12 mouse cellular contexts compared by ENCODE assay signal in genomic region chr13:111803506-111803905, GRCm38 (mm10). TPM values are rescaled to one million over a fixed set of nuclear protein-coding genes. Genes with fewer than 3 reads are reported as not detected.
DNase-seq lines count a peak whose midpoint lies in the region; ATAC-seq lines count a peak whose summit lies in the region.
"Had no signal": no experiment of that assay in that cellular context is flagged by ENCODE, and none has a peak within 500 bp of the region (broad histone marks: within the 10 kb centered on the region; RNA-seq: fewer than 3 reads in every experiment).

No protein-coding gene starts in this region.

- H3K9ac ChIP-seq in embryonic facial prominence, embryonic 13.5 days, result 0 out of 2 replicates have a peak overlapping the region, but pooled peaks have one; percentile 21
- H3K9ac ChIP-seq in limb, embryonic 15.5 days, result no peak overlapping the region
- no peak overlapping the region for H3K9ac ChIP-seq in embryonic facial prominence, embryonic 15.5 days

- H3K27me3 ChIP-seq in embryonic facial prominence, embryonic 13.5 days, result no peaks in the 10 kb centered on the region
- no peaks in the 10 kb centered on the region for H3K27me3 ChIP-seq in embryonic facial prominence, embryonic 10.5 days (replicated peaks; ENCODE audit: low read depth, poor library complexity, severe bottlenecking)
- no peaks in the 10 kb centered on the region for H3K27me3 ChIP-seq in limb, embryonic 15.5 days
- H3K27me3 ChIP-seq in limb, embryonic 10.5 days (ENCODE audit: low read depth, poor library complexity, severe bottlenecking), result no peaks in the 10 kb centered on the region
- H3K27me3 ChIP-seq in embryonic facial prominence, embryonic 15.5 days, result no peaks in the 10 kb centered on the region

- no peak overlapping the region for H3K4me3 ChIP-seq in embryonic facial prominence, embryonic 13.5 days
- no peak overlapping the region for H3K4me3 ChIP-seq in embryonic facial prominence, embryonic 10.5 days
- H3K4me3 ChIP-seq in limb, embryonic 15.5 days, result no peak overlapping the region
- no peak overlapping the region for H3K4me3 ChIP-seq in limb, embryonic 10.5 days
- no peak overlapping the region for H3K4me3 ChIP-seq in embryonic facial prominence, embryonic 15.5 days (replicated peaks)
- no peak overlapping the region for H3K4me3 ChIP-seq in macrophage (ENCODE audit: inconsistent target)
- H3K4me3 ChIP-seq: erythroblast, embryonic 14.5 days; myocyte had no signal

- no peak for DNase-seq in embryonic facial prominence, embryonic 10.5 days (ENCODE audit: low spot score)
- DNase-seq in limb, embryonic 10.5 days (ENCODE audit: low spot score), result no peak
- DNase-seq in c-Kit-positive CD71-positive TER-119-positive erythroid progenitor cells, embryonic 14.5 days (ENCODE audit: low spot score), result no peak
- DNase-seq in testis, postnatal 14 days (ENCODE audit: low spot score), result no peak
- DNase-seq: left cerebral cortex, postnatal 4 days; thymus, adult 2 months had no signal

- peaks cover 71% of the 10 kb centered on the region for H3K4me1 ChIP-seq in embryonic facial prominence, embryonic 13.5 days
- H3K4me1 ChIP-seq in embryonic facial prominence, embryonic 10.5 days, result peaks cover 79% of the 10 kb centered on the region
- H3K4me1 ChIP-seq in limb, embryonic 15.5 days, result peaks cover 55% of the 10 kb centered on the region
- H3K4me1 ChIP-seq in limb, embryonic 10.5 days, result peaks cover 80% of the 10 kb centered on the region
- peaks cover 59% of the 10 kb centered on the region for H3K4me1 ChIP-seq in embryonic facial prominence, embryonic 15.5 days

- no peak for ATAC-seq in embryonic facial prominence, embryonic 13.5 days (ENCODE audit: insufficient number of reproducible peaks, insufficient read depth, low FRiP score, low TSS enrichment, low read depth)
- ATAC-seq in limb, embryonic 15.5 days (ENCODE audit: insufficient number of reproducible peaks, low FRiP score, low TSS enrichment, low read depth), result no peak
- no peak for ATAC-seq in embryonic facial prominence, embryonic 15.5 days (ENCODE audit: insufficient number of reproducible peaks, low FRiP score, low TSS enrichment, low read depth)

- peak overlapping the region; percentile 36 for H3K4me2 ChIP-seq in embryonic facial prominence, embryonic 13.5 days
- no peak overlapping the region for H3K4me2 ChIP-seq in limb, embryonic 15.5 days
- H3K4me2 ChIP-seq in embryonic facial prominence, embryonic 15.5 days (replicated peaks), result peak overlapping the region; percentile 30; the same call in 1 of the 2 replicates

- H3K79me2 ChIP-seq in macrophage (ENCODE audit: inconsistent target), result peaks cover 93% of the 10 kb centered on the region

- H3K36me3 ChIP-seq in embryonic facial prominence, embryonic 13.5 days, result no peaks in the 10 kb centered on the region
- no peaks in the 10 kb centered on the region for H3K36me3 ChIP-seq in embryonic facial prominence, embryonic 10.5 days (replicated peaks)
- H3K36me3 ChIP-seq in limb, embryonic 15.5 days, result no peaks in the 10 kb centered on the region
- no peaks in the 10 kb centered on the region for H3K36me3 ChIP-seq in limb, embryonic 10.5 days
- H3K36me3 ChIP-seq in embryonic facial prominence, embryonic 15.5 days, result no peaks in the 10 kb centered on the region
- H3K36me3 ChIP-seq in macrophage (ENCODE audit: inconsistent target), result no peaks in the 10 kb centered on the region

- WGBS in embryonic facial prominence, embryonic 13.5 days, result 28% methylated on average over 6 of the region's 6 CpGs
- 58% methylated on average over 6 of the region's 6 CpGs for WGBS in embryonic facial prominence, embryonic 10.5 days
- 61% methylated on average over 6 of the region's 6 CpGs for WGBS in limb, embryonic 15.5 days
- 59% methylated on average over 6 of the region's 6 CpGs for WGBS in limb, embryonic 10.5 days
- 37% methylated on average over 6 of the region's 6 CpGs for WGBS in embryonic facial prominence, embryonic 15.5 days
- whole genome bisulfite sequencing in macrophage (ENCODE audit: missing documents), result 90% methylated on average over 6 of the region's 6 CpGs

- H3K9me3 ChIP-seq in embryonic facial prominence, embryonic 13.5 days, result no peaks in the 10 kb centered on the region
- H3K9me3 ChIP-seq in embryonic facial prominence, embryonic 10.5 days, result no peaks in the 10 kb centered on the region
- no peaks in the 10 kb centered on the region for H3K9me3 ChIP-seq in limb, embryonic 15.5 days
- H3K9me3 ChIP-seq in limb, embryonic 10.5 days (replicated peaks), result no peaks in the 10 kb centered on the region
- H3K9me3 ChIP-seq in embryonic facial prominence, embryonic 15.5 days (replicated peaks), result no peaks in the 10 kb centered on the region

- H3K27ac ChIP-seq in embryonic facial prominence, embryonic 13.5 days, result peak overlapping the region; percentile 48; the same call in 1 of the 2 replicates
- H3K27ac ChIP-seq in embryonic facial prominence, embryonic 10.5 days (replicated peaks), result no peak overlapping the region
- H3K27ac ChIP-seq in limb, embryonic 15.5 days, result peak overlapping the region; percentile 40; the same call in 1 of the 2 replicates
- no peak overlapping the region for H3K27ac ChIP-seq in limb, embryonic 10.5 days
- H3K27ac ChIP-seq in embryonic facial prominence, embryonic 15.5 days (replicated peaks), result 0 out of 2 replicates have a peak overlapping the region, but pooled peaks have one; percentile 30
- H3K27ac ChIP-seq in macrophage, result peak overlapping the region; percentile 90

RNA-seq across cellular contexts. Expression of gene Map3k1, which starts 5.3 kb away (rescaled TPM):
- 16.1 and 20.5 TPM in 2 replicates for polyA plus RNA-seq in embryonic facial prominence, embryonic 13.5 days (2015; fragmentation: Nextera tagmentation; extraction: Ambion mirVana)
- polyA plus RNA-seq in embryonic facial prominence, embryonic 10.5 days (2016; fragmentation: Nextera tagmentation; extraction: Ambion mirVana), result 15.7 and 16.1 TPM in 2 replicates
- 13.1 and 14.5 TPM in 2 replicates for polyA plus RNA-seq in limb, embryonic 15.5 days (2015; fragmentation: Nextera tagmentation; extraction: Ambion mirVana)
- polyA plus RNA-seq in limb, embryonic 10.5 days (2016; fragmentation: Nextera tagmentation; extraction: Ambion mirVana), result 14.9 and 15.6 TPM in 2 replicates
- polyA plus RNA-seq in embryonic facial prominence, embryonic 15.5 days (2015; fragmentation: Nextera tagmentation; extraction: Ambion mirVana), result 16.3 and 18.0 TPM in 2 replicates
- total RNA-seq in macrophage (2018; cell fraction: chromatin; rRNA removed), result 100 to 1,000 TPM in 13 of 26 experiments, 10 to 100 TPM in 13; 30.3 to 165 (median 107) TPM
- 100 to 1,000 TPM in 6 of 26 experiments, 10 to 100 TPM in 20; 25.9 to 112 (median 84.7) TPM for total RNA-seq in macrophage (2018; cell fraction: cytosol; rRNA removed)
- total RNA-seq in macrophage (2018; cell fraction: nucleus; rRNA removed), result 100 to 1,000 TPM in 12 of 26 experiments, 10 to 100 TPM in 14; 53.0 to 197 (median 92.2) TPM
- 17.8 to 36.0 TPM (median 34.3 TPM) in 3 replicates for polyA plus RNA-seq in macrophage (2018)

Comparison
In these comparisons a context has a peak if more than half of its experiments do, and no peak if none do; other contexts are left out.
1. H3K27ac ChIP-seq: peak in embryonic facial prominence, embryonic 13.5 days (single experiment), limb, embryonic 15.5 days (single experiment), embryonic facial prominence, embryonic 15.5 days (single experiment) and macrophage (single experiment); none in embryonic facial prominence, embryonic 10.5 days (single experiment) and limb, embryonic 10.5 days (single experiment).